Mouse (Mus musculus): Measurements from ENCODE around the gene Slc11a1. TPM values are rescaled to one million over a fixed set of nuclear protein-coding genes. Genes with fewer than 3 reads are reported as not detected.

The Slc11a1 gene
- 1.2 TPM for polyA plus RNA-seq (2014; fragmentation: Illumina TruSeq; extraction: RNeasy Lipid Tissue Mini Kit (QIAGEN cat#74804); ENCODE audit: low read depth, low replicate concordance)

DNA sequence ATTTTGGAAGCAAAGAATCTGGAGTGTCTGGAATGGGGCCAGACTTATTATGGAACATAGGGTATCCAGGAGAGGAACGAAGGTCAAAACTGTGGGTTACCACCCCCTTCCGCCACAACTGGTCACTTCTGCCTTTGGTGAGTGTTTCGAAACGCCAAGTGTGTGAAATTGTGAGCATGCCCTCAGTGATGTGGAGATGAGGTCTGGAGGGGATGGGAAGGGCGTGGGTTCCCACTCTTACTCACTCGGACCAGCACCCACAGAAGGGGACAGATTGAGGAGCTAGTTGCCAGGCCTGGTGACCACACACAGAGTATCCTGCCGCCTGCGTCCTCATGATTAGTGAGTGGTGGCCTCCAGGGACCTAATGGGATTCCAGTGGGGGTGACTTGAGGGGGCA lies at the start of gene Slc11a1:
TSS of gene Slc11a1 (plus strand) at position 216 of the 400 bp plus-strand sequence.

DNA sequence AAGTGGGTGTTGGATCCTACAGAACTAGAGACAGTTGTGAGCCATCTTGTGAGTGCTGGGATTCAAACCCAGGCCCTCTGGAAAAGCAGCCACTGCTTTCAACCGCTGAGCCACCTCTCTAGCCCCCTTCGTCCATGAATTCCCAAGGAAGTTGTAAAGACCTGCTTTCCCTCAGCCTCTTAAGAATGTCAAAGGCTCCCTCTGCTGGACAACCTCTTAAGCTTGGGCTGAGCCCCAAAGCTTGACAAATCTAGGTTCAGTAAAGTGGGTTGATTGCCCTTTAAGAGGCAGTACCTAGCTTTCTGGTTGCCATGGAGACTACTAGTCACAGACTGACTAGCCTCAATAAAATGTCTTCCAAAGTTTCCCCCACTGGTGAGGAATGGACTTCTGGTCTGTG lies 13.2 kb upstream of the Slc11a1 start, which contains the start of gene Catip:
TSS of gene Catip (plus strand) at position 297 of the 400 bp plus-strand sequence.

DNA sequence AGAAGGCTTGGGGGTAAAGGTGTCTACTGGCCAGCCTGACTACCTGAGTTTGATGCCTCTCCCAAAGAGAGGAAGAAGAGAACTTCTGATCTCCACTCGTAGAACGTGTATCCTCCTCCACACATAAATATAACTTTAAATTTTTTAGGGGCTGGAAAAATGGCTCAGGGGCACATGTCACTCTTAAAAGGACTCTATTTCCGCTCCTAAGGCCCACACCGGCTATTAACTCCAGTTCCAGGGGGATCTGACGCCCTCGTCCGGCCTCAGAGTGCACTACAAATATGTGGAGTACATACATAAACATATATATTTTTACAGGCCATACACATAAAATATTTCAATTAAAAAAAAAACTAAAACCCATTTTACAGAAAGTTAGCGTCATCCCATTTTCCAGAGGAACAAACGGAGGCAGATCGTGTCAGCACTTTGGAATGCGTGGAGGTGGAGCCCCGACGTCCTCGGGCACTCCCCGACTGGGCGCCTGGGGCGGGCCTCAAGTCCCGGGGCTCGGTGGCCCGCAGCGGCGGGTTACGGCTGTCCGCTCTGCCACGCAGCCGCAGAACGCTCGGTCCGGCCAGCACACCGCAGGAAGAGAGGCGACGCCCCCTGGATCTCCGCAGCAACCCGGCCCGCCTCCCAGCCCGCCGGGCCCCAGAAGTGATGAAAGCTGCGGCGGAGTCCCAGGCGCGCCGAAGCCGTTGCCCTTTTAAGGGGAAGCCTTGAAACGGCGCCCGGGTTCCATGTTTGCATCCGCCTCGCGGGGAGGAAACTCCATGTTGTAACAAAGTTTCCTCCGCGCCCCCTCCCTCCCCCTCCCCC lies 16.1 kb downstream of the Slc11a1 start, which contains the start of gene Ctdsp1:
TSS of gene Ctdsp1 (plus strand) at position 586 of the 825 bp plus-strand sequence.

DNA sequence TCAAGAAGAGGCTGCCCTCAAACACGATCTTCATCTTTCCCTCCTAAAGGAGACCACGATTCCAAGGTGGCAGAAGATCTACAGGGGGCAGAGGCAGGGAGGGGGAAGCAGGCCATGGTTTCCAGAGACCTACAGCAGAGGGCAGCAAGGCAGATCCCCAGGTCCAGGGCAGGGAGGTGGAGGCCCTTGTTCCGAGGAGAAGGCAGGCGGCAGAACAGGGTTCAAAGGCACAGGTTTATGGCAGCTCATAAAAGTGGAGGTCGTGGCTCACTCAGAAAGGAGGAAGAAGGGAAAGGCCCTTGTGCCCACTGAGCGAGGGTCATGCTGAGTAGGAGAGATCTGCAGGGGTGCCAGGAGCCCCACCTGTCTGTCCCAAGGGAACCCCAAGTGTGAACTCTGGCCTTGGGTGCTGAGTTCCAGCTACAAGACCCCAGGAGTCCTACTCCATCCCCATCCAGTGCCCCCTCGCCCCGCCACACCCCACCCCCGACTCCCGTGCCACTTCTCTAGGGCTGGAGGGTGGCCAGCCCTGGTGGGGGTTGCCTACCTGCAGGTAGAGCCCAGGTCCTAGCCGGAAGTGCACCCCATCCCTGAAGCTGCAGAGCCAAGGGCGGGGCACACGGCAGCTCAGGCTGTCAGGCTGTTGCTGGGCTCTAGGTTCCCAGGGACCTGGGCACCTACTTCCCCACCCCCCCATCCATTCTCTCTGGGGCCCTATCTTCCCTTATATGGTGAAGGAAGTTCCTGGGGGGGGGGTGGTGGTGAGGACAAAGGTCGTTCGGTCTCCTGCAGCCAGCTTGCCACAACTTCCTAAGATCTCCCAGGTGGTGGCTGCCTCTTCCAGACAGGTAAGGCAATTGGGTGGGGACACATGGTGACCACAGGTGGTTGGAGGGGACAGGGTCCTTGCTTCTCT lies 33.9 kb downstream of the Slc11a1 start, which contains the start of gene Vil1:
TSS of gene Vil1 (plus strand) at position 788 of the 916 bp plus-strand sequence.

Other genes with a start within 250 kb of the Slc11a1 start
- gene Rufy4, start 249.7 kb upstream of the Slc11a1 start, polyA plus RNA-seq (2014; fragmentation: Illumina TruSeq; extraction: RNeasy Lipid Tissue Mini Kit (QIAGEN cat#74804); ENCODE audit: low read depth, low replicate concordance): 0.41 TPM
- not detected for gene Cxcr2, start 221.2 kb upstream of the Slc11a1 start, polyA plus RNA-seq (2014; fragmentation: Illumina TruSeq; extraction: RNeasy Lipid Tissue Mini Kit (QIAGEN cat#74804); ENCODE audit: low read depth, low replicate concordance)
- gene Cxcr1, start 180.6 kb upstream of the Slc11a1 start, polyA plus RNA-seq (2014; fragmentation: Illumina TruSeq; extraction: RNeasy Lipid Tissue Mini Kit (QIAGEN cat#74804); ENCODE audit: low read depth, low replicate concordance): not detected
- gene Arpc2, start 139.1 kb upstream of the Slc11a1 start, polyA plus RNA-seq (2014; fragmentation: Illumina TruSeq; extraction: RNeasy Lipid Tissue Mini Kit (QIAGEN cat#74804); ENCODE audit: low read depth, low replicate concordance): 421 TPM
- not detected for gene Gpbar1, start 96.6 kb upstream of the Slc11a1 start, polyA plus RNA-seq (2014; fragmentation: Illumina TruSeq; extraction: RNeasy Lipid Tissue Mini Kit (QIAGEN cat#74804); ENCODE audit: low read depth, low replicate concordance)
- 5.1 TPM for gene Aamp, start 90.5 kb upstream of the Slc11a1 start, polyA plus RNA-seq (2014; fragmentation: Illumina TruSeq; extraction: RNeasy Lipid Tissue Mini Kit (QIAGEN cat#74804); ENCODE audit: low read depth, low replicate concordance)
- 2.3 TPM for gene Pnkd, start 90.3 kb upstream of the Slc11a1 start, polyA plus RNA-seq (2014; fragmentation: Illumina TruSeq; extraction: RNeasy Lipid Tissue Mini Kit (QIAGEN cat#74804); ENCODE audit: low read depth, low replicate concordance)
- gene Tmbim1, start 69.6 kb upstream of the Slc11a1 start, polyA plus RNA-seq (2014; fragmentation: Illumina TruSeq; extraction: RNeasy Lipid Tissue Mini Kit (QIAGEN cat#74804); ENCODE audit: low read depth, low replicate concordance): 59.1 TPM
- gene Catip, start 13.1 kb upstream of the Slc11a1 start, polyA plus RNA-seq (2014; fragmentation: Illumina TruSeq; extraction: RNeasy Lipid Tissue Mini Kit (QIAGEN cat#74804); ENCODE audit: low read depth, low replicate concordance): 0.29 TPM
- 23.3 TPM for gene Ctdsp1, start 16.3 kb downstream of the Slc11a1 start, polyA plus RNA-seq (2014; fragmentation: Illumina TruSeq; extraction: RNeasy Lipid Tissue Mini Kit (QIAGEN cat#74804); ENCODE audit: low read depth, low replicate concordance)
- 0.64 TPM for gene Vil1, start 34.2 kb downstream of the Slc11a1 start, polyA plus RNA-seq (2014; fragmentation: Illumina TruSeq; extraction: RNeasy Lipid Tissue Mini Kit (QIAGEN cat#74804); ENCODE audit: low read depth, low replicate concordance)
- 30.3 TPM for gene Cnot9, start 130.9 kb downstream of the Slc11a1 start, polyA plus RNA-seq (2014; fragmentation: Illumina TruSeq; extraction: RNeasy Lipid Tissue Mini Kit (QIAGEN cat#74804); ENCODE audit: low read depth, low replicate concordance)
- 0.52 TPM for gene Plcd4, start 167.7 kb downstream of the Slc11a1 start, polyA plus RNA-seq (2014; fragmentation: Illumina TruSeq; extraction: RNeasy Lipid Tissue Mini Kit (QIAGEN cat#74804); ENCODE audit: low read depth, low replicate concordance)
- 21.5 TPM for gene Usp37, start 169.1 kb downstream of the Slc11a1 start, polyA plus RNA-seq (2014; fragmentation: Illumina TruSeq; extraction: RNeasy Lipid Tissue Mini Kit (QIAGEN cat#74804); ENCODE audit: low read depth, low replicate concordance)
- 5.2 TPM for gene Zfp142, start 213.1 kb downstream of the Slc11a1 start, polyA plus RNA-seq (2014; fragmentation: Illumina TruSeq; extraction: RNeasy Lipid Tissue Mini Kit (QIAGEN cat#74804); ENCODE audit: low read depth, low replicate concordance)
- 8.0 TPM for gene Bcs1l, start 213.1 kb downstream of the Slc11a1 start, polyA plus RNA-seq (2014; fragmentation: Illumina TruSeq; extraction: RNeasy Lipid Tissue Mini Kit (QIAGEN cat#74804); ENCODE audit: low read depth, low replicate concordance)
- 13.6 TPM for gene Rnf25, start 226.2 kb downstream of the Slc11a1 start, polyA plus RNA-seq (2014; fragmentation: Illumina TruSeq; extraction: RNeasy Lipid Tissue Mini Kit (QIAGEN cat#74804); ENCODE audit: low read depth, low replicate concordance)
- 1.3 TPM for gene Stk36, start 226.2 kb downstream of the Slc11a1 start, polyA plus RNA-seq (2014; fragmentation: Illumina TruSeq; extraction: RNeasy Lipid Tissue Mini Kit (QIAGEN cat#74804); ENCODE audit: low read depth, low replicate concordance)

Measured in adrenal gland, adult 10 weeks (tissue).